Mouse (Mus musculus): ENCODE measurements around the gene Fbn1.

DNA sequence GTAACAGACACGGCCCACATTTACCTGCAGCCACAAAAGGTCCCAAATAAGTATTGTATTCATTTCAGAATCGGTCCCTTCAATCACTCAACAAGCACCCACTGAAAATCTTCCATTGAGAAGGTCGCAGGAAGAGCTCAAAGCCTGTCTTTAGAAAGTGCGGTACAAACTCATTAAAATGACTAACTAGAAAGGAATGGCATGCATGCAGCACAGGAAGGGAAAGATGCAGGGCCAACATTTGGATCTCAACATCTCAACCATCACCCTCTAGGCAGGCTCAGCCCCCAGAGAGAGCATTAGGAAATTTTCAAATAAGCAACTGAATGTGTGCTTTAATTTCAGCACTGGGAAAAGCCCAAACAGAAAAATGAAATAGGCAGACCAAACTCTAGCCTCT, 36.1 kb downstream of the Fbn1 start:
- TF ChIP-seq CTCF (conservative IDR thresholded peaks at IDR 0.05; ENCODE audit: insufficient read depth, insufficient read length, low read depth, low read length) = no peak
- no peak for TF ChIP-seq POLR2A (IDR thresholded peaks at IDR 0.05; ENCODE audit: low read depth, low read length)
